Mouse (Mus musculus) naive thymus-derived CD4-positive, alpha-beta T cell, adult 5 months (primary cell): ENCODE measurements around the gene Lysmd3. TPM values are rescaled to one million over a fixed set of nuclear protein-coding genes. Genes with fewer than 3 reads are reported as not detected.

ENCODE experiments used
- polyA plus RNA-seq: library from polyadenylated mRNA; unstranded; fragments of 100-300 nt; shearing (Covaris generic); gene quantifications from one replicate; pipeline ENCODE4 v1.2.1, GENCODE M21; 2017

Gene Lysmd3
- 29.4 TPM for polyA plus RNA-seq

GRCm38 (mm10) chr13:81657351-81658052 lies at the start of gene Lysmd3:
Gene Lysmd3 (plus strand): TSS chr13:81657663.

GRCm38 (mm10) chr13:81632720-81633415 lies 24.6 kb upstream of the Lysmd3 start, which contains the start of gene Adgrv1:
Gene Adgrv1 (minus strand): TSS chr13:81633154.

GRCm38 (mm10) chr13:81710775-81711545 lies 53.5 kb downstream of the Lysmd3 start, which contains the start of the genes Polr3g and Mblac2:
Gene Polr3g (minus strand): TSS chr13:81711013.
Gene Mblac2 (plus strand): TSS chr13:81711341.

Other genes starting within 250 kb of the Lysmd3 start
- gene Adgrv1, start 24.5 kb upstream of the Lysmd3 start, polyA plus RNA-seq, result 0.45 TPM
- 11.5 TPM for gene Polr3g, start 53.4 kb downstream of the Lysmd3 start, polyA plus RNA-seq
- gene Mblac2, start 53.7 kb downstream of the Lysmd3 start, polyA plus RNA-seq, result 12.2 TPM
- gene Cetn3, start 125.4 kb downstream of the Lysmd3 start, polyA plus RNA-seq, result 140 TPM